Mouse (Mus musculus): Measurements from ENCODE around the gene Chd5.

- TF ChIP-seq POLR2A (IDR thresholded peaks at IDR 0.05; ENCODE audit: insufficient read length, low read depth) (no peak), CEBPB (IDR thresholded peaks at IDR 0.05; ENCODE audit: insufficient read depth, poor library complexity, severe bottlenecking) (no peak), MAX (IDR thresholded peaks at IDR 0.05; ENCODE audit: low read depth) (no peak), MYOD1 (IDR thresholded peaks at IDR 0.05; ENCODE audit: control insufficient read depth in 1 of 3, insufficient read length in 2 of 3, low read depth in 2 of 3) (no peak), USF1 (IDR thresholded peaks at IDR 0.05; ENCODE audit: low read depth) (no peak), MYOG (IDR thresholded peaks at IDR 0.05; ENCODE audit: control insufficient read depth in 1 of 3, insufficient read depth in 1 of 3, insufficient read length in 2 of 3, low read depth in 2 of 3) (no peak), E2F4 (IDR thresholded peaks at IDR 0.05; ENCODE audit: insufficient read depth) (no peak)
Measured at GRCm38 (mm10) chr4:152339293-152339790, 891 bp downstream of the Chd5 start.

Data from myocyte (in vitro differentiated cells).